Mouse (Mus musculus): Measurements from ENCODE around the gene Ugt1a7c. TPM values are rescaled to one million over a fixed set of nuclear protein-coding genes. Genes with fewer than 3 reads are reported as not detected.
"Not testable (repeated sequence)": the region's sequence is repeated elsewhere in the genome, so short reads cannot be mapped to it uniquely, and the experiment has no call there.

The Ugt1a7c gene
- polyA plus RNA-seq (2015; fragmentation: Nextera tagmentation; extraction: Ambion mirVana): 1.7 and 1.9 TPM in 2 replicates

- ATAC-seq: no peak
- Histone ChIP-seq H3K4me2 (ENCODE audit: low read length) (no peak within 1 kb of the TSS), H3K36me3 (ENCODE audit: control insufficient read depth, insufficient read depth, low read length) (no peaks in the 10 kb centered on the region), H3K4me3 (ENCODE audit: low read length) (no peak within 1 kb of the TSS), H3K27me3 (replicated peaks; ENCODE audit: control insufficient read depth, insufficient read depth, low read length) (no peaks in the 10 kb centered on the region), H3K4me1 (ENCODE audit: control insufficient read depth, insufficient read depth, low read depth, low read length) (no peaks in the 10 kb centered on the region), H3K9ac (ENCODE audit: low read depth, low read length) (no peak within 1 kb of the TSS), H3K9me3 (ENCODE audit: control insufficient read depth, low read length) (no peaks in the 10 kb centered on the region), H3K27ac (ENCODE audit: low read depth, low read length) (no peak within 1 kb of the TSS)
- 77% methylated on average over 10 of the region's 10 CpGs for WGBS
Observed at GRCm38 (mm10) chr1:88094941-88095492, at the start of gene Ugt1a7c. TSS of gene Ugt1a7c (plus strand) at chr1:88095062.

GRCm38 (mm10) chr1:88047408-88047807, 47.5 kb upstream of the Ugt1a7c start:
- ATAC-seq; H3K9ac ChIP-seq (ENCODE audit: low read depth, low read length); H3K36me3 ChIP-seq (ENCODE audit: control insufficient read depth, insufficient read depth, low read length); H3K9me3 ChIP-seq (ENCODE audit: control insufficient read depth, low read length); H3K27me3 ChIP-seq (replicated peaks; ENCODE audit: control insufficient read depth, insufficient read depth, low read length); H3K27ac ChIP-seq (ENCODE audit: low read depth, low read length); H3K4me3 ChIP-seq (ENCODE audit: low read length); H3K4me1 ChIP-seq (ENCODE audit: control insufficient read depth, insufficient read depth, low read depth, low read length); H3K4me2 ChIP-seq (ENCODE audit: low read length): not testable (repeated sequence)
- 74% methylated on average over 2 of the region's 2 CpGs for WGBS

- ATAC-seq: no peak
- Histone ChIP-seq H3K9ac (ENCODE audit: low read depth, low read length) (no peak within 1 kb of the TSS), H3K4me3 (ENCODE audit: low read length) (no peak within 1 kb of the TSS), H3K36me3 (ENCODE audit: control insufficient read depth, insufficient read depth, low read length) (no peaks in the 10 kb centered on the region), H3K4me1 (ENCODE audit: control insufficient read depth, insufficient read depth, low read depth, low read length) (no peaks in the 10 kb centered on the region), H3K9me3 (ENCODE audit: control insufficient read depth, low read length) (no peaks in the 10 kb centered on the region), H3K27me3 (replicated peaks; ENCODE audit: control insufficient read depth, insufficient read depth, low read length) (no peaks in the 10 kb centered on the region), H3K4me2 (ENCODE audit: low read length) (no peak within 1 kb of the TSS), H3K27ac (ENCODE audit: low read depth, low read length) (no peak within 1 kb of the TSS)
- 85% methylated on average over 1 of the region's 1 CpGs for WGBS
Observed at GRCm38 (mm10) chr1:88055088-88055487, 39.8 kb upstream of the Ugt1a7c start, which contains the start of gene Ugt1a10. TSS of gene Ugt1a10 (plus strand) at chr1:88055388.

GRCm38 (mm10) chr1:88066472-88067102, 28.3 kb upstream of the Ugt1a7c start:
- not testable (repeated sequence) for H3K9me3 ChIP-seq (ENCODE audit: control insufficient read depth, low read length); H3K4me2 ChIP-seq (ENCODE audit: low read length); H3K27ac ChIP-seq (ENCODE audit: low read depth, low read length); H3K27me3 ChIP-seq (replicated peaks; ENCODE audit: control insufficient read depth, insufficient read depth, low read length); H3K4me3 ChIP-seq (ENCODE audit: low read length); H3K4me1 ChIP-seq (ENCODE audit: control insufficient read depth, insufficient read depth, low read depth, low read length); H3K9ac ChIP-seq (ENCODE audit: low read depth, low read length); H3K36me3 ChIP-seq (ENCODE audit: control insufficient read depth, insufficient read depth, low read length); ATAC-seq
- WGBS: 50% methylated on average over 1 of the region's 2 CpGs

GRCm38 (mm10) chr1:88070495-88070894, 24.4 kb upstream of the Ugt1a7c start, which contains the start of gene Ugt1a9:
TSS of gene Ugt1a9 (plus strand) at chr1:88070800.
- Histone ChIP-seq H3K9me3 (ENCODE audit: control insufficient read depth, low read length) (no peaks in the 10 kb centered on the region), H3K4me1 (ENCODE audit: control insufficient read depth, insufficient read depth, low read depth, low read length) (no peaks in the 10 kb centered on the region), H3K27me3 (replicated peaks; ENCODE audit: control insufficient read depth, insufficient read depth, low read length) (no peaks in the 10 kb centered on the region), H3K36me3 (ENCODE audit: control insufficient read depth, insufficient read depth, low read length) (no peaks in the 10 kb centered on the region), H3K4me3 (ENCODE audit: low read length) (no peak within 1 kb of the TSS), H3K4me2 (ENCODE audit: low read length) (no peak within 1 kb of the TSS), H3K9ac (ENCODE audit: low read depth, low read length) (no peak within 1 kb of the TSS), H3K27ac (ENCODE audit: low read depth, low read length) (no peak within 1 kb of the TSS)
- WGBS: 84% methylated on average over 2 of the region's 2 CpGs
- no peak for ATAC-seq

- Histone ChIP-seq H3K4me3 (ENCODE audit: low read length) (no peak overlapping the region), H3K9ac (ENCODE audit: low read depth, low read length) (no peak overlapping the region), H3K27me3 (replicated peaks; ENCODE audit: control insufficient read depth, insufficient read depth, low read length) (no peaks in the 10 kb centered on the region), H3K9me3 (ENCODE audit: control insufficient read depth, low read length) (no peaks in the 10 kb centered on the region), H3K27ac (ENCODE audit: low read depth, low read length) (no peak overlapping the region), H3K4me2 (ENCODE audit: low read length) (no peak overlapping the region), H3K36me3 (ENCODE audit: control insufficient read depth, insufficient read depth, low read length) (no peaks in the 10 kb centered on the region), H3K4me1 (ENCODE audit: control insufficient read depth, insufficient read depth, low read depth, low read length) (no peaks in the 10 kb centered on the region)
- no peak for ATAC-seq
- 85% methylated on average over 4 of the region's 4 CpGs for whole genome bisulfite sequencing
Observed at GRCm38 (mm10) chr1:88070902-88071301, 24.0 kb upstream of the Ugt1a7c start.

- ATAC-seq: no peak
- Histone ChIP-seq H3K27ac (ENCODE audit: low read depth, low read length) (no peak overlapping the region), H3K36me3 (ENCODE audit: control insufficient read depth, insufficient read depth, low read length) (no peaks in the 10 kb centered on the region), H3K27me3 (replicated peaks; ENCODE audit: control insufficient read depth, insufficient read depth, low read length) (no peaks in the 10 kb centered on the region), H3K4me3 (ENCODE audit: low read length) (no peak overlapping the region), H3K9ac (ENCODE audit: low read depth, low read length) (no peak overlapping the region), H3K4me2 (ENCODE audit: low read length) (no peak overlapping the region), H3K9me3 (ENCODE audit: control insufficient read depth, low read length) (no peaks in the 10 kb centered on the region), H3K4me1 (ENCODE audit: control insufficient read depth, insufficient read depth, low read depth, low read length) (no peaks in the 10 kb centered on the region)
- WGBS: 93% methylated on average over 2 of the region's 2 CpGs
Observed at GRCm38 (mm10) chr1:88074471-88074870, 20.4 kb upstream of the Ugt1a7c start.

- no peaks in the 10 kb centered on the region for H3K27me3 ChIP-seq (replicated peaks; ENCODE audit: control insufficient read depth, insufficient read depth, low read length)
- H3K9me3 ChIP-seq (ENCODE audit: control insufficient read depth, low read length): no peaks in the 10 kb centered on the region
- no peaks in the 10 kb centered on the region for H3K4me1 ChIP-seq (ENCODE audit: control insufficient read depth, insufficient read depth, low read depth, low read length)
- no peak for ATAC-seq
- H3K9ac ChIP-seq (ENCODE audit: low read depth, low read length): no peak overlapping the region
- 83% methylated on average over 1 of the region's 1 CpGs for WGBS
- H3K4me2 ChIP-seq (ENCODE audit: low read length): no peak overlapping the region
- H3K4me3 ChIP-seq (ENCODE audit: low read length): no peak overlapping the region
- H3K36me3 ChIP-seq (ENCODE audit: control insufficient read depth, insufficient read depth, low read length): no peaks in the 10 kb centered on the region
- no peak overlapping the region for H3K27ac ChIP-seq (ENCODE audit: low read depth, low read length)
Observed at GRCm38 (mm10) chr1:88077128-88077527, 17.7 kb upstream of the Ugt1a7c start.

GRCm38 (mm10) chr1:88081670-88082069, 13.2 kb upstream of the Ugt1a7c start:
- no peaks in the 10 kb centered on the region for H3K9me3 ChIP-seq (ENCODE audit: control insufficient read depth, low read length)
- H3K4me1 ChIP-seq (ENCODE audit: control insufficient read depth, insufficient read depth, low read depth, low read length): no peaks in the 10 kb centered on the region
- H3K27me3 ChIP-seq (replicated peaks; ENCODE audit: control insufficient read depth, insufficient read depth, low read length): no peaks in the 10 kb centered on the region
- no peaks in the 10 kb centered on the region for H3K36me3 ChIP-seq (ENCODE audit: control insufficient read depth, insufficient read depth, low read length)
- no peak overlapping the region for H3K9ac ChIP-seq (ENCODE audit: low read depth, low read length)
- no peak overlapping the region for H3K4me2 ChIP-seq (ENCODE audit: low read length)
- WGBS: 100% methylated on average over 1 of the region's 1 CpGs
- no peak overlapping the region for H3K27ac ChIP-seq (ENCODE audit: low read depth, low read length)
- ATAC-seq: no peak
- no peak overlapping the region for H3K4me3 ChIP-seq (ENCODE audit: low read length)
